Mouse (Mus musculus) kidney, adult 8-10 months (tissue): Measurements from ENCODE around the gene Acsf3.

Experiments used
- DNase-seq, 2 experiments: peaks; one replicate each; pipeline ENCODE4 v3.0.0; 2022

The Acsf3 gene

GRCm38 (mm10) chr8:122851692-122852545 is 76.6 kb downstream of the Acsf3 start:
- DNase-seq: no peak

DNA sequence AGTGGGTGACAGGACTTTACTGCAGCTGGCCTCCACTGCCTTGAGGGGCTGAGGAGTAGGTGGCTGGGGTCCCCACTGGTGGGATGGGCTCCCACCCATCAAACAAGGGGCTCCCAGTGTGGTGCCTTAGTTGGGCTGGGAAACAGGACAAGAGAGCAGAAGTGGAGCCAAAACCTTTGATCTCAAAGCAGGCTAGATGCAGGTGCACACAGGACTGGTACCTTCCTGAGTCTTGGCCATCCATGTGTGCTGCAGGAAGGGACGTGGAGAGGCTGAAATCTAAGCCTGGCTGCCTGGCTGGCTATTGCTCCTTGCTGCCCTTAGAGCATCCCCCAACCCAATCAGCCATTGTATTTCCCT is 77.2 kb downstream of the Acsf3 start:
- DNase-seq: no peak

GRCm38 (mm10) chr8:122853340-122853771 is 78.1 kb downstream of the Acsf3 start:
- DNase-seq: no peak

- DNase-seq: no peak
Observed at GRCm38 (mm10) chr8:122854388-122854787, 79.1 kb downstream of the Acsf3 start.

GRCm38 (mm10) chr8:122855123-122855522 is 79.8 kb downstream of the Acsf3 start:
- DNase-seq: no peak

DNA sequence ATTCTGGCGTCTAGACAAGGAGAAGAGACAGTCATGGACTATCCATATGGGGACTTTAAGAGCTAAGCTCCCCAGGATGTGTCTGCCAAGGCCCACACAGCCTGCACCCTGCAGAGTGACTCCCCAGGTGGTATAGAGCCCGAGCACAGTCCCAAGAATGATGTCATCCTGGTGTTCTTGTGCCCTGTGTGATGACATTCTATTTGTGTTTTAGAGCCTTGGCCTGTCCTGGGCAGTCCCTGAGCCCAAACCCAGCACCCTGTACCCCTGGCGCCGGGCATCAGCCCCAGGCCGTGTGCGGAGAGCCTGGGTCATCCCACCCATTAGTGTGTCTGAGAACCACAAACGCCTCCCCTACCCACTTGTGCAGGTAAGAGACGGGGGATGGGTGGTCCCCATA is 81.0 kb downstream of the Acsf3 start:
- DNase-seq: no peak

- DNase-seq: no peak
Observed at GRCm38 (mm10) chr8:122859843-122860242, 84.6 kb downstream of the Acsf3 start.

DNA sequence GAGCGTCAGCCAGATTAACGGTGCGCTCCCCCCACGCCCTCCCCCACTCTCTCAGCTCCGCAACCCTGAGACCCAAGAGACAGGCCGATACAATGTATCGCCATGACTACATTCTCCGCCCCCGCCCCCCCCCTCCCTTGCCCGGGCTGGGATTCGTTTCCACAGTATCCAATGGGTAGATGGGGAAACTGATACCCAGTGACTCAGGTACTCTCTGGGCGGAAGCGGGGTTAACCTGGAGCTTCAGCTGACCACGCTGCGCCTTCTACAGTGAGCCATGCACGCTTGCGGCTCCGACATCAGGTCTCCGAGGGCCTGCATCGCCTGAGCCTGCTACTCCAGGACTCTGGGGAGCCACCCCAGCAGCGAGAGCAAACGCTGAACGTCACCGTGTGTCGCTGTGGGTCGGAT is 89.4 kb downstream of the Acsf3 start:
- no peak for DNase-seq

GRCm38 (mm10) chr8:122865441-122865840 is 90.2 kb downstream of the Acsf3 start:
- no peak for DNase-seq

GRCm38 (mm10) chr8:122866231-122866630 is 90.9 kb downstream of the Acsf3 start:
- no peak for DNase-seq
